Mouse (Mus musculus) G1E (cell line): ENCODE measurements around the gene Mecom. TPM values are rescaled to one million over a fixed set of nuclear protein-coding genes. Genes with fewer than 3 reads are reported as not detected.

Experiments used
- ATAC-seq: 2 replicates; pipeline ENCODE4 v1.8.0; 2016; ENCODE audit warnings: mild to moderate bottlenecking; ENCODE audit not compliant: insufficient number of reproducible peaks, poor library complexity, low FRiP score, severe bottlenecking; ENCODE audit errors: extremely low read depth
- DNase-seq: peaks from one replicate; pipeline ENCODE4 v3.0.0; 2012; ENCODE audit warnings: low spot score
- H3K27me3 ChIP-seq: 2 replicates; pipeline ENCODE4 v1.6.1; 2012; ENCODE audit warnings: mild to moderate bottlenecking, low read length, inconsistent platforms; ENCODE audit not compliant: insufficient read depth
- H3K36me3 ChIP-seq: replicated peaks from 2 replicates; pipeline ENCODE3; 2012; ENCODE audit warnings: mild to moderate bottlenecking, inconsistent platforms
- H3K4me1 ChIP-seq: 2 replicates; pipeline ENCODE4 v1.6.1; 2012; ENCODE audit warnings: low read depth, low read length, inconsistent platforms, mixed read lengths; ENCODE audit not compliant: insufficient read depth
- H3K4me3 ChIP-seq: 2 replicates; pipeline ENCODE4 v1.5.1; 2012; ENCODE audit warnings: low read depth, mild to moderate bottlenecking, inconsistent platforms, low read length, moderate library complexity, mixed read lengths
- H3K9me3 ChIP-seq: replicated peaks from 2 replicates; pipeline ENCODE4 v1.6.1; 2012; ENCODE audit warnings: inconsistent platforms
- CTCF ChIP-seq: IDR thresholded peaks from 2 replicates; pipeline ENCODE4 v1.5.1; 2012; ENCODE audit warnings: low read depth, low read length, inconsistent platforms, mixed read lengths
- GATA1 ChIP-seq: IDR thresholded peaks from 2 replicates; pipeline ENCODE4 v1.6.1; 2012; ENCODE audit warnings: borderline replicate concordance, low read length, inconsistent platforms, mixed read lengths
- GATA2 ChIP-seq: IDR thresholded peaks from 2 replicates; pipeline ENCODE4 v1.6.1; 2012; ENCODE audit warnings: low read depth, low read length, inconsistent platforms, borderline replicate concordance
- POLR2AphosphoS5 ChIP-seq: IDR thresholded peaks from 2 replicates; pipeline ENCODE4 v1.6.1; 2012; ENCODE audit warnings: low read depth, low read length, inconsistent platforms; ENCODE audit not compliant: insufficient replicate concordance
- TAL1 ChIP-seq: conservative IDR thresholded peaks from 2 replicates; pipeline ENCODE4 v1.6.1; 2012; ENCODE audit warnings: low read depth, low read length, inconsistent platforms, mixed read lengths
- polyA plus RNA-seq: library from polyadenylated mRNA; stranded (reverse); fragments of >175 nt; gene quantifications from 2 replicates; pipeline ENCODE4 v1.2.3, GENCODE M21; 2012
- total RNA-seq, 2 experiments: library from RNA; stranded (forward) in 1 of 2; stranded (reverse) in 1 of 2; fragments of 200-1000 nt in 1 of 2; fragments of >200 nt in 1 of 2; fragmentation: Nextera tagmentation in 1 of 2; gene quantifications; 2 replicates each; pipeline ENCODE4 v1.2.3; 2014 to 2017

Mecom gene
- total and polyA plus RNA-seq, 3 experiments, result 0.05 TPM; not detected in 2

DNA sequence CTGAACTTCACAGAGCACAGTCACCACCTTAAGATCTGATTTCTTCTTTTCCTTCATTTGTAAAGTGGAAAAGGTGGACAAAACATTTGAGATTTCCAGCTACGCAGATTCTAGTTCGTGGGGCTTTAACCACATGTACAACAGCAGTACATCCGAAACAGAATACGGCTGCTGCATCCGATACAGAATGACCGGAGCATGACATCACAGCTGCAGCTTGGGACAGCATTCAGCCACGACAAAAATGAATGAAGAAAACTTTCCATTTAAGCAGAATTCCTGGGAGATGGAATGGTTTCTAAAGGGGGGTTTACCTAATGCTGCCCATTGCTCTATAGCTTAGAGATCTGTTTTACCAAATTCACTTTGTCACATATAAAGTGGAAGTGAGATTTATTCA lies 583.9 kb downstream of the Mecom start:
- ATAC-seq, result no peak
- no peak for TF ChIP-seq POLR2AphosphoS5
- TF ChIP-seq GATA1, result no peak
- no peak for TF ChIP-seq TAL1
- no peaks in the 10 kb centered on the region for H3K27me3 ChIP-seq
- H3K9me3 ChIP-seq, result no peaks in the 10 kb centered on the region; the same call in 1 of the 2 replicates
- no peaks in the 10 kb centered on the region for H3K36me3 ChIP-seq
- no peaks in the 10 kb centered on the region for H3K4me1 ChIP-seq
- H3K4me3 ChIP-seq, result no peak overlapping the region
- no peak for DNase-seq

GRCm38 (mm10) chr3:29963447-29963846 lies 584.4 kb downstream of the Mecom start:
- DNase-seq, result no peak
- Histone ChIP-seq H3K27me3 (no peaks in the 10 kb centered on the region), H3K9me3 (no peaks in the 10 kb centered on the region; the same call in 1 of the 2 replicates), H3K4me1 (no peaks in the 10 kb centered on the region), H3K4me3 (no peak overlapping the region), H3K36me3 (no peaks in the 10 kb centered on the region)
- no peak for ATAC-seq
- TF ChIP-seq TAL1 (no peak), GATA2 (no peak), CTCF (no peak), POLR2AphosphoS5 (no peak), GATA1 (no peak)

DNA sequence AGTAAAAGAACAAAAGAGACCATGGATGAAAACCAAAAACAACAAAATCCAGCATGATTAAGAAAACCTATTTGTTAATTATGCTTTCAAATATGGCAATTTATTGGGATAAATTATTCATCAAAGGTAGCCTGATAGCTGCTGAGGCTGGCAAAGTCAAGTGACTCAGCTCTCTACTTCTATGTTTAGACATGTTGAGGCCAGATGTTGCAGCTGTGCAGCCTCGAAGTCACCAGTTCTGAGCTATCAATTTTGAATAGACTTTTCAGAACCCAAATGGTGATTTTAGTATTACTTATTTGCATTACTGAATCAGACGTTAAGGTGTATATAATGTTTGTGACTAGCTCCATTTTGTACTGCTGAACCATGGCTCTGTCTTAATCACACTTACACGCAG lies 588.8 kb downstream of the Mecom start:
- H3K4me3 ChIP-seq, result no peak overlapping the region
- H3K36me3 ChIP-seq, result no peaks in the 10 kb centered on the region
- ATAC-seq, result no peak
- H3K27me3 ChIP-seq, result no peaks in the 10 kb centered on the region
- DNase-seq, result no peak
- no peaks in the 10 kb centered on the region for H3K4me1 ChIP-seq
- TF ChIP-seq GATA1 (no peak), CTCF (no peak), TAL1 (no peak), POLR2AphosphoS5 (no peak), GATA2 (no peak)
- H3K9me3 ChIP-seq, result peaks cover 4% of the 10 kb centered on the region; the same call in 1 of the 2 replicates

DNA sequence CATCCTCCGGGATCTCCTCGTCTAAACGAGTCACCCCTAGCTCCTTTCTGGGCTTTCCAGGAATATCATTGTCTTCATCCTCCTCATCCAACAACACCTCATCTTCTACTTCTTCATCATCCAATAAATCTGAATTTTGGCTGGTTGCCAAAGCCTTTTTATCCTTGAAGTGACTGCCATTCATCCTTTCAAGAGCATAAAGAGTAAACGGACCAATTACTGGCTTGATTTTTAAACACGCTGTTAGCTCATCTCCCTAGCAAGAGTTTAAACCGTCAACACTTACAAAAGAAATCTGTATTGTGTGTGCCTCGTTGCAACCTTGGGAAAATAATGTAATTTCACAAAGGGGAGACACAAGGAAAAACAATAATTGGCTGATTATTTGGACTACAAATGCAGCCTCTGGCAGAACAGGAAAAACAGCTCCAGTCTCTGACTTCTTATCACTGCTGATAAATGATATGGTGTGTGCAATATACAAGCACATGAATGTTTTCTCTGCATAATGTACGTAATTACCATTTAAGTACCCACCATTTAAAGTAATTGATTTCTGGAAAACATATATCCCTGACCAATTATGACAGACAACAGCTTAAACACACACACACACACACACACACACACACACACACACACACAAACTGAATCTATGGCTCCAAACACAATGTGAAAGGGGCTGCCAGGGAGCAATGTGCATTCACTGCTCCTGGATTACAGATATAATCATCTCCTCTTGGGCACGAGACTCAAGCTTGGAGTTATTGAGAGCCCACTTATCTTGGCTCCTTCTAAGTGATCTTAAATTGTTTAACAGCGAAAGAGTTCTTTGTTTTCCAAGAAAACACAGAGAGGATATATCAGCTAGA lies 590.2 kb downstream of the Mecom start:
- H3K36me3 ChIP-seq, result no peaks in the 10 kb centered on the region
- peaks cover 6% of the 10 kb centered on the region for H3K9me3 ChIP-seq
- no peak overlapping the region for H3K4me3 ChIP-seq
- TF ChIP-seq POLR2AphosphoS5 (no peak), CTCF (no peak), TAL1 (no peak), GATA2 (no peak), GATA1 (no peak)
- ATAC-seq, result no peak
- no peaks in the 10 kb centered on the region for H3K27me3 ChIP-seq
- no peak for DNase-seq
- H3K4me1 ChIP-seq, result no peaks in the 10 kb centered on the region

GRCm38 (mm10) chr3:29953269-29953668 lies 594.5 kb downstream of the Mecom start:
- TF ChIP-seq TAL1 (no peak), GATA1 (no peak), CTCF (no peak), POLR2AphosphoS5 (no peak), GATA2 (no peak)
- Histone ChIP-seq H3K27me3 (no peaks in the 10 kb centered on the region), H3K36me3 (no peaks in the 10 kb centered on the region), H3K4me1 (no peaks in the 10 kb centered on the region), H3K9me3 (peaks cover 8% of the 10 kb centered on the region), H3K4me3 (no peak overlapping the region)
- ATAC-seq (no peak), DNase-seq (no peak)

DNA sequence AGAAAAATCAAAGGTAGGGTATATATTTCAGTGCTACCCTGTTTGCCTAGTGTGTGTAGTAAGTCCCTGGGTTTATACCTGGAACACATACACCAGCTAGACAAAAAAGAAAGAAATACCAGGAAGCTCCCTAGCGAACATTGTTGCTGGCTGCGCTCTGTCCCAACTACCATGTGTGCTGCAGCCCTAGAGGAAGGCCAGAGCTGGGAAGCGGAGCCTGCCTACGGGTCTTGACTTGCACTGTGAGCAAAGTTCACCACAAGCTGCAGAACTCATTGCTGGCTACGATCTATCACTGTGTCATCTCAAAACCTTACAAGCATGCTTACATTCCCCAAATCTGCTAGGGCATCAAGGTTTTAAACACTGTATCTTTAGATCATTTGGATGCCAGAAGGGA lies 597.0 kb downstream of the Mecom start:
- Histone ChIP-seq H3K9me3 (peaks cover 4% of the 10 kb centered on the region), H3K4me1 (no peaks in the 10 kb centered on the region), H3K27me3 (no peaks in the 10 kb centered on the region), H3K36me3 (no peaks in the 10 kb centered on the region), H3K4me3 (no peak overlapping the region)
- TF ChIP-seq GATA1, result no peak
- TF ChIP-seq POLR2AphosphoS5, result no peak
- TF ChIP-seq TAL1, result no peak
- TF ChIP-seq GATA2, result no peak
- no peak for TF ChIP-seq CTCF
- DNase-seq, result no peak
- no peak for ATAC-seq
